Mouse (Mus musculus): ENCODE data around the gene Nfkbie.

DNA sequence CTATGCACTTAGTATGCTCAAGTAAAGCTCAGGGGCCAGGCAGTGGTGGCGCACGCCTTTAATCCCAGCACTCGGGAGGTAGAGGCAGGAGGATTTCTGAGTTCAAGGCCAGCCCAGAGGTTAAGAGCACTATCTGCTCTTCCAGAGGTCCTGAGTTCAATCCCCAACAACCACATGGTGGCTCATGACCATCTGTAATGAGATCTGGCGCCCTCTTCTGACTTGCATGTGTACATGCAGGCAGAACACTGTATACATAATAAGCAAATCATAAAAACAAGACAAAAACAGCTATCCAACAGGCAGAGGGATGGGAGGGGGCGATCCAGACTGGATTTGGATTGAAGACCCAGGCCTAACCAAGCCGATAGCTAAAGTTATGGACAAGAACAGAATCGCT is 23.3 kb downstream of the Nfkbie start:
- TF ChIP-seq NELFE (IDR thresholded peaks at IDR 0.05; ENCODE audit: low read depth, low read length): no peak
- no peak for TF ChIP-seq CHD2 (IDR thresholded peaks at IDR 0.05; ENCODE audit: low read length)
- no peak for TF ChIP-seq POLR2A (IDR thresholded peaks at IDR 0.05; ENCODE audit: low read depth, low read length)
- peak; percentile 44 to 80 for TF ChIP-seq CTCF (conservative IDR thresholded peaks at IDR 0.05 in 1 of 2, IDR thresholded peaks at IDR 0.05 in 1 of 2; ENCODE audit: low read depth in 2 of 2, low read length in 2 of 2)

Data from CH12.LX (cell line).